Mouse (Mus musculus) thymus, postnatal 10 days (tissue): ENCODE results near the gene Lin7a.
A peak's percentile ranks its signal among the peaks of the same experiment; 100 is the strongest.

Source experiments
- DNase-seq, 2 experiments: peaks; one replicate each; pipeline ENCODE4 v3.0.0; 2021; ENCODE audit warnings: low spot score in 2 of 2

Gene Lin7a

GRCm38 (mm10) chr10:107319648-107320047, 48.2 kb downstream of the Lin7a start:
- no peak for DNase-seq

GRCm38 (mm10) chr10:107323865-107324264, 52.4 kb downstream of the Lin7a start:
- DNase-seq = no peak

GRCm38 (mm10) chr10:107325558-107325957, 54.1 kb downstream of the Lin7a start:
- DNase-seq = no peak

- DNase-seq = no peak
Measured at GRCm38 (mm10) chr10:107339524-107339923, 68.0 kb downstream of the Lin7a start.

- no peak for DNase-seq
Measured at GRCm38 (mm10) chr10:107341151-107341550, 69.7 kb downstream of the Lin7a start.

GRCm38 (mm10) chr10:107344200-107344599, 72.7 kb downstream of the Lin7a start:
- no peak for DNase-seq

- DNase-seq = no peak
Measured at GRCm38 (mm10) chr10:107347842-107348241, 76.4 kb downstream of the Lin7a start.

GRCm38 (mm10) chr10:107351696-107352485, 80.4 kb downstream of the Lin7a start:
- DNase-seq = no peak

- no peak for DNase-seq
Measured at GRCm38 (mm10) chr10:107353483-107353882, 82.0 kb downstream of the Lin7a start.

- DNase-seq = no peak
Measured at GRCm38 (mm10) chr10:107358443-107359040, 87.1 kb downstream of the Lin7a start.

GRCm38 (mm10) chr10:107359296-107359695, 87.8 kb downstream of the Lin7a start:
- DNase-seq = no peak

GRCm38 (mm10) chr10:107361546-107361945, 90.1 kb downstream of the Lin7a start:
- no peak for DNase-seq

GRCm38 (mm10) chr10:107362026-107362425, 90.5 kb downstream of the Lin7a start:
- DNase-seq = no peak

- DNase-seq = no peak
Measured at GRCm38 (mm10) chr10:107363049-107363816, 91.7 kb downstream of the Lin7a start.

- no peak for DNase-seq
Measured at GRCm38 (mm10) chr10:107377218-107377617, 105.7 kb downstream of the Lin7a start.

- DNase-seq = no peak
Measured at GRCm38 (mm10) chr10:107381143-107381746, 109.8 kb downstream of the Lin7a start.

- DNase-seq = no peak
Measured at GRCm38 (mm10) chr10:107383825-107384224, 112.3 kb downstream of the Lin7a start.

GRCm38 (mm10) chr10:107389505-107389904, 118.0 kb downstream of the Lin7a start:
- no peak for DNase-seq

- DNase-seq = no peak
Measured at GRCm38 (mm10) chr10:107405347-107405746, 133.9 kb downstream of the Lin7a start.

GRCm38 (mm10) chr10:107418306-107418705, 146.8 kb downstream of the Lin7a start:
- no peak for DNase-seq

- no peak for DNase-seq
Measured at GRCm38 (mm10) chr10:107436967-107437366, 165.5 kb downstream of the Lin7a start.

GRCm38 (mm10) chr10:107442781-107443180, 171.3 kb downstream of the Lin7a start:
- peak in 1 of 2 experiments; percentile 6 for DNase-seq
